Mouse (Mus musculus) adipocyte (in vitro differentiated cells): ENCODE measurements around the gene Haus3.

Experiments used
- DNase-seq: peaks from one replicate; pipeline ENCODE4 v3.0.0-alpha.2; 2016; ENCODE audit warnings: low spot score

Haus3 gene

GRCm38 (mm10) chr5:34168950-34169891 lies at the start of gene Haus3, which contains the start of gene Poln:
Gene Haus3, minus strand, starts transcription at chr5:34169527.
Gene Poln, minus strand, starts transcription at chr5:34169448.
- peak; percentile 99 for DNase-seq

GRCm38 (mm10) chr5:34218672-34219071 lies 49.3 kb upstream of the Haus3 start:
- DNase-seq: no peak

GRCm38 (mm10) chr5:34217756-34218155 lies 48.4 kb upstream of the Haus3 start:
- no peak for DNase-seq

GRCm38 (mm10) chr5:34216025-34216424 lies 46.7 kb upstream of the Haus3 start:
- DNase-seq: no peak

- no peak for DNase-seq
These were observed 44.3 kb upstream of the Haus3 start for GRCm38 (mm10) chr5:34213659-34214058.

GRCm38 (mm10) chr5:34210279-34210678 lies 41.0 kb upstream of the Haus3 start:
- DNase-seq: peak; percentile 90

GRCm38 (mm10) chr5:34207503-34207902 lies 38.2 kb upstream of the Haus3 start:
- DNase-seq: no peak

GRCm38 (mm10) chr5:34205788-34206187 lies 36.5 kb upstream of the Haus3 start:
- no peak for DNase-seq

- DNase-seq: no peak
These were observed 35.6 kb upstream of the Haus3 start for GRCm38 (mm10) chr5:34204911-34205310.

- no peak for DNase-seq
These were observed 32.7 kb upstream of the Haus3 start for GRCm38 (mm10) chr5:34202006-34202405.

- peak; percentile 66 for DNase-seq
These were observed 32.1 kb upstream of the Haus3 start for GRCm38 (mm10) chr5:34201396-34201795.

- no peak for DNase-seq
These were observed 29.3 kb upstream of the Haus3 start for GRCm38 (mm10) chr5:34198615-34199014.

GRCm38 (mm10) chr5:34197243-34197642 lies 27.9 kb upstream of the Haus3 start:
- no peak for DNase-seq

GRCm38 (mm10) chr5:34196423-34196822 lies 27.1 kb upstream of the Haus3 start:
- no peak for DNase-seq

GRCm38 (mm10) chr5:34195786-34196185 lies 26.5 kb upstream of the Haus3 start:
- DNase-seq: no peak

GRCm38 (mm10) chr5:34194975-34195662 lies 25.8 kb upstream of the Haus3 start:
- DNase-seq: no peak

- DNase-seq: no peak
These were observed 25.1 kb upstream of the Haus3 start for GRCm38 (mm10) chr5:34194426-34194825.

- no peak for DNase-seq
These were observed 22.5 kb upstream of the Haus3 start for GRCm38 (mm10) chr5:34191843-34192242.

GRCm38 (mm10) chr5:34191021-34191420 lies 21.7 kb upstream of the Haus3 start:
- DNase-seq: peak; percentile 98

- DNase-seq: no peak
These were observed 20.2 kb upstream of the Haus3 start for GRCm38 (mm10) chr5:34189521-34189920.

GRCm38 (mm10) chr5:34188856-34189255 lies 19.5 kb upstream of the Haus3 start:
- no peak for DNase-seq

- DNase-seq: peak; percentile 100
These were observed 18.4 kb upstream of the Haus3 start, which contains the start of gene Mxd4 for GRCm38 (mm10) chr5:34187601-34188316. Gene Mxd4, minus strand, starts transcription at chr5:34187720.
